Mouse (Mus musculus) embryonic facial prominence, embryonic 12.5 days (tissue): Measurements from ENCODE around the gene Cd6. TPM values are rescaled to one million over a fixed set of nuclear protein-coding genes. Genes with fewer than 3 reads are reported as not detected.

ENCODE experiments used
- ATAC-seq: fragments of 200-750 bp; cut with Nextera tagmentation; 2 replicates; pipeline ENCODE4 v1.8.0; 2017; ENCODE audit not compliant: insufficient number of reproducible peaks, insufficient read depth, low FRiP score, low TSS enrichment
- H3K27ac ChIP-seq: fragments of 300-500 bp; sonication (generic); 2 replicates; pipeline ENCODE4 v1.5.1; 2016; ENCODE audit warnings: mild to moderate bottlenecking
- H3K27me3 ChIP-seq: fragments of 300-500 bp; sonication (generic); 2 replicates; pipeline ENCODE4 v1.6.1; 2016; ENCODE audit warnings: mild to moderate bottlenecking, moderate library complexity
- H3K36me3 ChIP-seq: fragments of 300-500 bp; sonication (generic); 2 replicates; pipeline ENCODE4 v1.6.1; 2016; ENCODE audit warnings: mild to moderate bottlenecking
- H3K4me1 ChIP-seq: fragments of 300-500 bp; sonication (generic); 2 replicates; pipeline ENCODE4 v1.6.1; 2016
- H3K4me2 ChIP-seq: fragments of 300-500 bp; sonication (generic); replicated peaks from 2 replicates; pipeline ENCODE4 v1.6.1; 2016; ENCODE audit warnings: mild to moderate bottlenecking, moderate library complexity
- H3K4me3 ChIP-seq: fragments of 300-500 bp; sonication (generic); 2 replicates; pipeline ENCODE4 v1.5.1; 2016; ENCODE audit warnings: mild to moderate bottlenecking
- H3K9ac ChIP-seq: fragments of 300-500 bp; sonication (generic); 2 replicates; pipeline ENCODE4 v1.6.1; 2016; ENCODE audit warnings: mild to moderate bottlenecking, moderate library complexity
- H3K9me3 ChIP-seq: fragments of 300-500 bp; sonication (generic); 2 replicates; pipeline ENCODE4 v1.6.1; 2016; ENCODE audit warnings: mild to moderate bottlenecking, moderate library complexity
- WGBS: fragments of 180-500 bp; shearing (Covaris S2); methylation state at CpG from one replicate; pipeline ENCODE4 v1.1.7; 2016; 5-methylcytosine and 5-hydroxymethylcytosine counted together
- polyA plus RNA-seq: library from polyadenylated mRNA; unstranded; fragments of >200 nt; fragmentation: Nextera tagmentation; extraction: Ambion mirVana; gene quantifications from 2 replicates; pipeline ENCODE4 v1.2.1, GENCODE M21; 2016

Gene Cd6
- polyA plus RNA-seq, 1 experiment from 2014 or later = not detected

- H3K27me3 ChIP-seq = no peaks in the 10 kb centered on the region
- WGBS = 43% methylated on average over 11 of the region's 11 CpGs
- no peak overlapping the region for H3K4me2 ChIP-seq
- H3K4me3 ChIP-seq = no peak overlapping the region
- no peaks in the 10 kb centered on the region for H3K9me3 ChIP-seq
- H3K36me3 ChIP-seq = no peaks in the 10 kb centered on the region
- peaks cover 3% of the 10 kb centered on the region; the same call in 1 of the 2 replicates for H3K4me1 ChIP-seq
- ATAC-seq = no peak
- H3K9ac ChIP-seq = no peak overlapping the region
- H3K27ac ChIP-seq = no peak overlapping the region
These were observed 89.0 kb downstream of the Cd6 start for GRCm38 (mm10) chr19:10740641-10741440.

- H3K27me3 ChIP-seq = no peaks in the 10 kb centered on the region
- H3K36me3 ChIP-seq = no peaks in the 10 kb centered on the region
- WGBS = 97% methylated on average over 4 of the region's 4 CpGs
- ATAC-seq = no peak
- no peak overlapping the region for H3K9ac ChIP-seq
- H3K4me2 ChIP-seq = no peak overlapping the region
- peaks cover 3% of the 10 kb centered on the region; the same call in 1 of the 2 replicates for H3K4me1 ChIP-seq
- no peak overlapping the region for H3K27ac ChIP-seq
- no peak overlapping the region for H3K4me3 ChIP-seq
- no peaks in the 10 kb centered on the region for H3K9me3 ChIP-seq
These were observed 89.9 kb downstream of the Cd6 start for GRCm38 (mm10) chr19:10739916-10740315.

Other genes with a start within 250 kb of the Cd6 start
- gene Ddb1, start 224.7 kb downstream of the Cd6 start, polyA plus RNA-seq = 433 and 434 TPM in 2 replicates
- gene Tkfc, start 224.4 kb downstream of the Cd6 start, polyA plus RNA-seq = 19.3 and 19.6 TPM in 2 replicates
- 2.1 and 2.6 TPM in 2 replicates for gene Vwce, start 195.8 kb downstream of the Cd6 start, polyA plus RNA-seq
- not detected in 2 replicates for gene Pga5, start 152.0 kb downstream of the Cd6 start, polyA plus RNA-seq
- 34.9 and 35.0 TPM in 2 replicates for gene Vps37c, start 141.3 kb downstream of the Cd6 start, polyA plus RNA-seq
- 0.22 and 0.27 TPM in 2 replicates for gene Cd5, start 91.1 kb downstream of the Cd6 start, polyA plus RNA-seq
- 0.27 and 0.32 TPM in 2 replicates for gene Slc15a3, start 9.7 kb upstream of the Cd6 start, polyA plus RNA-seq
- gene Tmem132a, start 39.9 kb upstream of the Cd6 start, polyA plus RNA-seq = 130 and 135 TPM in 2 replicates
- 73.2 and 75.8 TPM in 2 replicates for gene Tmem109, start 51.9 kb upstream of the Cd6 start, polyA plus RNA-seq
- 41.5 and 42.1 TPM in 2 replicates for gene Prpf19, start 65.2 kb upstream of the Cd6 start, polyA plus RNA-seq
- gene Zp1, start 90.6 kb upstream of the Cd6 start, polyA plus RNA-seq = 0.10 TPM in 1 of 2 replicates, not detected in the other
- 0.14 and 0.18 TPM in 2 replicates for gene Ptgdr2, start 107.1 kb upstream of the Cd6 start, polyA plus RNA-seq
- 32.3 and 32.8 TPM in 2 replicates for gene Ccdc86, start 119.2 kb upstream of the Cd6 start, polyA plus RNA-seq
- not detected in 2 replicates for gene Ms4a10, start 144.6 kb upstream of the Cd6 start, polyA plus RNA-seq
- not detected in 2 replicates for gene Ms4a15, start 163.2 kb upstream of the Cd6 start, polyA plus RNA-seq
- gene Ms4a18, start 188.0 kb upstream of the Cd6 start, polyA plus RNA-seq = not detected in 2 replicates